Mouse (Mus musculus) testis, postnatal 14 days (tissue): Measurements from ENCODE around the gene Celf2.

Experiments
- DNase-seq: peaks from one replicate; pipeline ENCODE4 v3.0.0; 2021; ENCODE audit warnings: low spot score

Celf2 gene

GRCm38 (mm10) chr2:7082376-7083025 is 426.9 kb downstream of the Celf2 start:
- DNase-seq, result no peak

- DNase-seq, result peak; percentile 42
Observed at GRCm38 (mm10) chr2:7080794-7081783, 428.3 kb downstream of the Celf2 start.

- DNase-seq, result no peak
Observed at GRCm38 (mm10) chr2:7080086-7080485, 429.3 kb downstream of the Celf2 start.

- DNase-seq, result no peak
Observed at GRCm38 (mm10) chr2:7079390-7079789, 430.0 kb downstream of the Celf2 start.

- DNase-seq, result no peak
Observed at GRCm38 (mm10) chr2:7073730-7074129, 435.6 kb downstream of the Celf2 start.

GRCm38 (mm10) chr2:7072344-7073265 is 436.8 kb downstream of the Celf2 start:
- no peak for DNase-seq

GRCm38 (mm10) chr2:7069458-7069857 is 439.9 kb downstream of the Celf2 start:
- no peak for DNase-seq

- no peak for DNase-seq
Observed at GRCm38 (mm10) chr2:7068281-7068680, 441.1 kb downstream of the Celf2 start.

GRCm38 (mm10) chr2:7063574-7064192 is 445.7 kb downstream of the Celf2 start:
- peak; percentile 16 for DNase-seq

GRCm38 (mm10) chr2:7060490-7061105 is 448.8 kb downstream of the Celf2 start:
- DNase-seq, result no peak

- no peak for DNase-seq
Observed at GRCm38 (mm10) chr2:7056401-7056800, 453.0 kb downstream of the Celf2 start.

- DNase-seq, result no peak
Observed at GRCm38 (mm10) chr2:7055958-7056357, 453.4 kb downstream of the Celf2 start.

GRCm38 (mm10) chr2:7051090-7051489 is 458.3 kb downstream of the Celf2 start:
- no peak for DNase-seq

GRCm38 (mm10) chr2:7046155-7046554 is 463.2 kb downstream of the Celf2 start:
- no peak for DNase-seq

GRCm38 (mm10) chr2:7045531-7045930 is 463.8 kb downstream of the Celf2 start:
- DNase-seq, result no peak

GRCm38 (mm10) chr2:7043770-7044459 is 465.4 kb downstream of the Celf2 start:
- no peak for DNase-seq

GRCm38 (mm10) chr2:7040940-7041339 is 468.4 kb downstream of the Celf2 start:
- DNase-seq, result no peak

- DNase-seq, result no peak
Observed at GRCm38 (mm10) chr2:7038991-7039390, 470.4 kb downstream of the Celf2 start.

- no peak for DNase-seq
Observed at GRCm38 (mm10) chr2:7031389-7031788, 478.0 kb downstream of the Celf2 start.

- no peak for DNase-seq
Observed at GRCm38 (mm10) chr2:7026737-7027136, 482.6 kb downstream of the Celf2 start.

- DNase-seq, result peak; percentile 52
Observed at GRCm38 (mm10) chr2:7025594-7025993, 483.8 kb downstream of the Celf2 start.
